Mouse (Mus musculus) liver (tissue): ENCODE data around the gene Nrn1l.

Experiments
- DNase-seq: peaks from one replicate; pipeline ENCODE4 v3.0.0-alpha.2; 2020; ENCODE audit warnings: mixed read lengths

Nrn1l gene

DNA sequence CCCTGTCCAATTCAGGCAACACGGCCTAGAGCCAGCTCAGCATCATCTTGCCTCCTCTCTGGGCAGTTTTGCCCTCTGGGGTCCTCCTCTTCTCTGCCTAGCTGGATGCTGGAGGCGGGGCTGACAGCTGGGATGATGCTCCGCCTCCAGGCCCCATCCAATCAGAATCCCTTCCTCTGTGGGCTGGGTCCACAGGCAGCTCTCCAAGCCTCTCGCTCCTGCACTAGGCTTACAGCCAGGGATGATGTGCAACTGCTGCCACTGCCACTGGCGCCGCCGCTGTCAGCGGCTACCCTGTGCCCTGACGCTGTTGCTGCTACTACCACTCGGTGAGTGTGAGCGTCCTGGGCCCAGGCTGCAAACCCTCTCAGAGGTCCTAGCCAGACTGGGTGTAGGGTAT, at the start of gene Nrn1l:
Nrn1l (plus strand) TSS at position 229 of the 400 bp plus-strand sequence.
- DNase-seq: peak; percentile 70

DNA sequence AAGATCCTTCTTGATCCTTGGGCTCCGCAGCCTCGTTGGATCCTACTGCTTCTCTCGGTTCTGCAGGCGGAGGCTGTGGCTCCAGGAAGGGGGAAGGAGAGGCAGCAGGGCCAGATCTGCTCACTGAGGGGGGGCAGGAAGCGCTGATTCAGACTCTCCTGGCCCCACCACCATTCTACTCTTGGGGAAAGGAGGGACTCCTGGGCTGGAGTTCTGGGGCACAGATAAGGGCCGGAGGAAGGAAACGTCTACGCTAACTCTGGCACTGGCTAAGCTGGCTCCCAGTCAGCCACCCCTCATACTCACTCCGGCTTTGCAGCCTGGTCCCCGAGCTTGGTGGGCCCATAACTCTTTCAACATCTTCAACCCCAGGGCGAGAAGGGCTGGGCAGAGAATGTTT, 46.7 kb upstream of the Nrn1l start:
- DNase-seq: no peak

DNA sequence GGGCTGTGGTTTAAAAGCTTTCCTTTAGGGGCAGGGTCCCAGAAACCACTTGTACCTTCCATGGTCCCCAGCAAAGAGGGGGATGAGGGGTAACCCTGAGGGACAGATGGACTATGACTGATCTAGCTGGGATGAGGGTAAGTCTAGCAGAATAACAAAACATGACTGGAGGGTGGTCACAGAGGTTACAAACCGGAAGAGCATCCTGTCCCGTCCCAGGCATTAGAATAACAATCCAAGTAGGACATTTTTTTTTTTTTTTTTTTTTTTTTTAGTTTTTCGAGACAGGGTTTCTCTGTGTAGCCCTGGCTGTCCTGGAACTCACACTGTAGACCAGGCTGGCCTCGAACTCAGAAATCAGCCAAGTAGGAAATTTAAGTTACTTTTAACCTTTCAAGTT, 43.4 kb upstream of the Nrn1l start:
- no peak for DNase-seq

DNA sequence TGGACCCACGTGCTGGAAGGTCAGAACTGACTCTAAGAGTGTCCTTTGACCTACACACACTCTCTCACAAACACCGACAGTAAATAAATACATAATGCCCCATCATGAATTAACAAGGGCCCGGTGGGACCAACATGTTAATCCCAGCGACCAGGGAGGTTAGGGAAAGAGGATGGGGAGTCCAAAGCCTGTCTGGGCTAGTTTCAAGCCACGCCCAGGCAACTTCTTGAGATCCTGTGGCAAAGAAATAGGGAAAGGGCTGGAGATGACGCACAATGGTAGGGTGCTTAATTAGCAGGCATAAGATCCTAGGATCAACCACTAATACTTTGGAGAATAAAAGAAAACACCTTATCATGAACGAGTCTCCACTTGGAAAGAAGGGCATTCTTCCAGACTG, 42.8 kb upstream of the Nrn1l start:
- DNase-seq: no peak

DNA sequence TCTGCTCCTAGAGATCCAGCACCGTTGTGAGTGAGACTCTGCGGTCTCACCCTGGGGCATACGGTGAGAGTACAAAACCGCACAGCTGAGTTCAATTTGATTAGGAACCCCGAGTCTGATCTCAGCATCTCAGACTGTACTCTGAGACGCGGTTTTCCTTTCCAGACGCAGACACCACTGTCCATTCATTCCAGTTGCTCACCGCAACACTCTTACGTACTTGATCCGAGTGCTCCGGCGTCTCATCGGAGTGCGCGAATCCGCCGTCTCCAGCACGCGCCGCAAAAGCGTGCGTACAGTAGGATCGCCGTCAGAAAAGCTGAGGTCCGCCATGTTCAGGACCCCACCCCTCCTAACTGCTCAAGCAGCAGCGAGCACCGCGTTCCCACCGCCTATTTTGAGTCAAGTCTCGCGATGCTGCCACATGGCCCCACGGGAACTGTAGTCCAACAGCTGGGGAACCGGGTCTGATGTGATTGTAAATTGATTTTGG, 41.7 kb upstream of the Nrn1l start:
- peak; percentile 92 for DNase-seq

DNA sequence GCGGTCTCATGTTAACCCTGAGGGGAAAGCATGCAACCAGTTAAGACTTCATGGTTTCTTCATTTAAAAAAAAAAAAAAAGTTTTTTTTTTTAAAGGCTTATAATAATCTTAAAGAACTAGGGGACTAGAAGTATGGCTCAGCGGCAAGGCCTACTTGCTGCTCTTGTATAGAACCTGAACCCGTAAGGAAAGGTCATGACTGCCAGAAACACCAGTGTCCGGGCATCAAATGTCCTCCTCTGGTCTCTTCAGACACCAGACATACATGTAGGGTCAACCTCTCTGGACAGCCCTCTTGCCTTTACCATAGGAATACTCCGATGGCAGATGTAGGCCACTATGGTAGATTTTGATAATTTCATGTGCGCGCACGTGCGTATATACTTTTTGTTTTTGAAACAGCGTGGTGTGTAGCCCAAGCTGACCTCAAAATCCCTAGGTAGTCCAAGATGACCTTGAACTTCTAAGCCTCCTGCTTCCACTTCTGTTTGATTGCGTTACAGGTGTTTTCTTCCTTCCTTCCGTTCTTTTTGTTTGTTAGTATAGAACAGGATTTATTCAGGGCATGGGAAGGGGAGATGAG, 41.1 kb upstream of the Nrn1l start:
- no peak for DNase-seq

DNA sequence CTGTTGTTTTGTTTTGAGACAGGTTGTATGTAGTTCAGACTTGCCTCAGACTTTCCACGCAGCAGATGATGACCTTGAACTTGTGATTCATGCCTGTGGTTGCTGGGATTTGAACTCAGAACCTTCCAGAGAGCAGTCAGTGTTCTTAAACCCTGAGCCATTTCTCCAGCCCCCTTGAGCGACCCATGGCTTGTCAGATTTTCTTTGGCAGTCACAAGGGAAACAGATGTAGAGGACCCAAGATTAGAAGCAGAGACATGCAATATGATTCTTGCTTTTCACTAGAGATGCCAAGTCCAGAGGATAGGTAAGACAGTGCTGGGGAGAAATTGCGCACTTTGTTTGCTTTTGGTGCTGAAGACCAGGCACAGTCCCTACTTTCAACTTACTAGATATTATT, 40.2 kb upstream of the Nrn1l start, which contains the start of gene Cenpt:
Cenpt (minus strand) TSS at position 101 of the 400 bp plus-strand sequence.
- DNase-seq: no peak

DNA sequence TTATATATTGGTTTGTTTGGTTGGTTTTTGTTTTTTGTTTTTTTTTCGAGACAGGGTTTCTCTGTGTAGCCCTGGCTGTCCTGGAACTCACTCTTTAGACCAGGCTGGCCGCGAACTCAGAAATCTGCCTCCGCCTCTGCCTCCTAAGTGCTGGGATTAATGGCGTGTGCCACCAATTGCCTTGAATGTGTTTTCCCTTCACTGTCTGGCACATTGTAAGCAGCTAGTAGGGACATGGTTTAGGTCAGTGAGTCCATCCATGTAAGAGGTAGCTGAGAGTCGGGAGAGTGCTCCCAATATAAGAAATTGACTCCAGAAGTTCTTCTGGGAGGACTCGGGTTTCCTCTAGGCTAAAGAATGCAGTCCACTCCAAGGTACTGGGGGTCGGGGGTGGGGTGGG, 39.1 kb upstream of the Nrn1l start:
- DNase-seq: no peak

DNA sequence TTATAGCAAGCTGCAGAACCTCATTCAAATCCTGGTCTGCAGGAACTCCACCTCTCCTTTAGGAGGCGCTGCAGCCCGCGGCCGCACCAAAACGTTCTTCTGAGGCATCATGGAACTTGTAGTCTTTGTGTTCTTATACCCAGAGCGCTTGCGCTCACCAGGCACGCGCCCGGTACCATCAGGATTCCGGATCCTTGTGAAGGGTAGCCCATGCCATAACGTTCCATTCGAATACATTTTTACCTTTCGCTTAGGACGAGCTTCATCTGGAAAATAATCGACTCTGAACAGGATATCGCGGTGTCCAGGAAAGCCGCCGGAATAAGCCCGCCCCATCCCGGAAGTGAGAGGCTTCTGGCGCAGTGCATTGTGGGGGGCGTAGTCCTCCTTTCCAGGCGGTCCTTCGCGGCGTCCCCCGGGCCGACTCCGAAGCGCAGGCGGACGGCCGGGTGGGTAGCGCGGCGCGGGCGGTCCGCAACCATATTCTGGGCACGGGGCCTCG, 38.6 kb upstream of the Nrn1l start, which contains the start of gene Thap11:
Thap11 (plus strand) TSS at position 418 of the 502 bp plus-strand sequence.
- peak; percentile 94 for DNase-seq

DNA sequence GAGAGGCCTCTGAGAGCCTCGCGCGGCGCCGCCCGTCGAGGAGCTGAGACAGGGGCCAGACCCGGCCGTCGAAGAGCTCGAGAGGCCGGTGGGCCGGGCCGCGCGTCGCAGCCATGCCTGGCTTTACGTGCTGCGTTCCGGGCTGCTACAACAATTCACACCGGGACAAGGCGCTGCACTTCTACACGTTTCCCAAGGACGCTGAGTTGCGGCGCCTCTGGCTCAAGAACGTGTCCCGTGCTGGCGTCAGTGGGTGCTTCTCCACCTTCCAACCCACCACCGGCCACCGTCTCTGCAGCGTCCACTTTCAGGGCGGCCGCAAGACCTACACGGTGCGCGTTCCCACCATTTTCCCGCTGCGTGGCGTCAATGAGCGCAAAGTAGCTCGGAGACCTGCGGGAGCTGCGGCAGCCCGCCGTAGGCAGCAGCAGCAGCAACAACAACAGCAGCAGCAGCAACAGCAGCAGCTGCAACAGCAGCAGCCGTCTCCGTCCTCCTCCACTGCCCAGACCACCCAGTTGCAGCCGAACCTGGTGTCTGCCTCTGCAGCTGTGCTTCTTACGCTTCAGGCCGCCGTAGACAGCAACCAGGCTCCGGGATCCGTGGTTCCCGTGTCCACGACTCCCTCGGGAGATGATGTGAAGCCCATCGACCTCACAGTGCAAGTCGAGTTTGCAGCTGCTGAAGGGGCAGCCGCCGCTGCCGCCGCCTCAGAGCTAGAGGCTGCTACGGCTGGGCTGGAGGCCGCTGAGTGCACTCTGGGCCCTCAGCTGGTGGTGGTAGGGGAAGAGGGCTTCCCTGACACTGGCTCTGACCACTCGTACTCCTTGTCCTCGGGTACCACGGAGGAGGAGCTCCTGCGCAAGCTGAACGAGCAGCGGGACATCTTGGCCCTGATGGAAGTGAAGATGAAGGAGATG, 37.9 kb upstream of the Nrn1l start:
- DNase-seq: peak; percentile 63

DNA sequence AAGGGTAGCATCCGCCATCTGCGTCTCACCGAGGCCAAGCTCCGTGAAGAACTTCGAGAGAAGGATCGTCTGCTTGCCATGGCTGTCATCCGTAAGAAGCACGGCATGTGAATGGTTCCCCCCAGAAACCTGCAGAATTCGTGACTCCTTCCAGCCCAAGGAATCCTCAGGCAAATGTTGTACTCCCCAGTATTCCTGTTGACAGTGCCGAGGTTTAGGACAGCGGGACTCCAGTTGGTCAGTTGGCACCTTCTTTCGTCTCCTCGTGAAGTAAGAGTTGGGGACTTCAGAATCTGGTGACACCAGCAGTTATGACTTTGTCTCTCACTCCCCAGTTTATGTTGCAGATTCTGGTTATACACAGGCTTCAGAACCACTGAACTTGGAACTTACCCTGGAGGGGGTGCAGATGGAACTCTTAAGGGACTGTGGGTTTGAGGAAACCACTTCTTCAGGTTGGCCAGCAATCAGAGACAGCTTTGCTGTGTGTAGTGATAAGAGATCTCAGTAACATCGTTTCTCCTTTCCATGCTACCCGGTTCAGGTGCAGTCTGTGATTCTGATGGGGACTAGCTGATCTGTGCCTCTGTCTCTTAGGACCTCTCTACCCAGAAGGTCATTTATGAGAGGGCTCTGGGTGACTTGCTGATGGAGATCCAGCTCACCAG, 37.1 kb upstream of the Nrn1l start:
- DNase-seq: no peak

DNA sequence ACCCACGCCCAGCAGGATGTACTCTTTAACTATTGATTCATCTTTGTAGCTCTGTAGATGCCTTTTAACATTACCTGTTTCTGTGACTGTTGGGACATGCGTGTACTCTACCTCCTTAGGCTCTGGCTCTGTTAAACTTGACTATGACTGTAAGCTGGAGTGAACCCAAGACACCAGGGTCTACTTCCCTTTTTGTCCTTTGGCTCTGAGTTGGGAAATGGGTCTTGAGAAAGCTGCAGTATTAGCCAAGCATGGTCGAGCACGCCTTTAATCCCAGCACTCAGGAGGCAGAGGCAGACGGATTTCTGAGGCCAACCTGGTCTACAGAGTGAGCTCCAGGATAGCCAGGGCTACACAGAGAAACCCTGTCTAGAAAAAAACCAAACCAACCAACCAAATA, 34.9 kb upstream of the Nrn1l start:
- no peak for DNase-seq

DNA sequence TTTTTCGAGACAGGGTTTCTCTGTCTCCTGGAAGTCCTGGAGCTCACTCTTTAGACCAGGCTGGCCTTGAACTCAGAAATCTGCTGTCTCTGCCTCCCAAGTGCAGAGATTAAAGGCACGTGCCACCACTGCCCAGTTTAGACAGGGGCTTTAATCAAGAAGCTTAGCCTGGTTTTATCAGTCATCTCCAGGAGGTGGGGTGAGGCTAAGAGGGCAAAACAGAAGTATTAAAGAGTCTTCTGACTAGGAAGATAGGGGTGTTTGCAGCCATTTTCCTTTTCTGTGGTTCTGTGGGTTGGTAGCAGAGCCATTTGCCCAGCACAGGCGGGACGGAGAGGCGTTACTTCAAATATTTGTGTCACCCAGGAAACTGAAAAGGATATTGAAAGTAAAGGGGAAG, 34.1 kb upstream of the Nrn1l start:
- DNase-seq: peak; percentile 77

DNA sequence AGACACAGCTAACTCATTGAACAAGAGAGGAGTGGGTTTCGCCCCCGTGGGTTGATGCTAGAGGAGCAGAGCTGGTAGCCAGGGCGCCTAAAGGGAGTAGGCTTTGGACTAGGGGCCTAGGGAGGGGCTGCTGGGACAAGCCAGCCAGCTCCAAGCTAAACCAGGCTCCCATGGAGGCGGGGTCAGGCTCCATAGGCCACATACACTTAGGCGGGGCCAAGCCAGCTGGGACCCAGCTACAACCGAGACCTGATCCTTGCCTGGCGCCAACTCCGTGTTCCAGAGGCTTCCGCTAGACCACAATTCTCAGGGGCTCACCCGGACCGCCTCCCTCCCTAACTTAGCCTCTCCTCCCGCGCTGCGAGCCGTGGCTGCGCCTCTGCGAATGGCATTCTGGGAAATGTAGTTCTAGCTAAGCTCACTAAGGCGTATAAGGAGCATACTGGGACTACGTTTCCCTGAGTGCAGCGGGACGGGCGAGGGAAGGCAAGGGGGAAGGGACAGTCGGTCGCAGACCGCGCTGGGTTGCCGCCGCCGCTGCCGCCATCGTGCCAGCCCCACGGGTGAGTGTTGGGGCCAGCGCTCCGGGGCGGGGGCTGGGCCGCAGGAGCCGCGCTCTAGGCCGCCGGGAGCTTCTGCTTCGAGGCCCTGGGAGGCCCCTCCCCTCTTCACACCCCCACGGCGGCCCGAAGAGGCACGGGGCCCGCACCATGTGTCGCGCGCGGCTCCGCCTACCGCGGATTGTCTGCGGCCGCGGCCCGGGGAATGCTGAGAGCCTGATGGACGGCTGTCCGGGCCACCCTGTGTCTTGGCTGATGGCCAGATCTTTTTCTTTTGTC, 33.0 kb upstream of the Nrn1l start, which contains the start of gene Nutf2:
Nutf2 (plus strand) TSS at position 438 of the 839 bp plus-strand sequence.
- peak; percentile 98 for DNase-seq

DNA sequence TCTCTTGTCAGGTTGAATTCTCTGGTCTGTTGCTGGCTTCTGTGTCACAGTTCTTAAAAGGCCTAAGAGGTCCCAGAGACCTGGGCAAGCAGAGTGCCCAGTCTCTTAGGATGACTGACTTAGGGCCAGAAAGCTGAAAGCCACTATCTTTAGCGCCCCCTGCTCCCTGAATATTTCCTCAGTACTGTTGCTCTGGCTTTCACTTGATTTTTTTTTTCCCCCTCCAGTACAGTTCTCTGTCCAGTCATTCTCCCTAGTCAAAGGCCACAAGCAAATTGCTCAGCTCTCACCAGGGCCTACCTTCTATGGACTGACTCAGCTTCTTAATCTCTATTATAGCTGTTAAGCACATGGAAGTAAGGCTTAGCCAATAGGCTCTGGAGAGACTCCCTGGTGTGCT, 31.4 kb upstream of the Nrn1l start:
- peak; percentile 40 for DNase-seq

DNA sequence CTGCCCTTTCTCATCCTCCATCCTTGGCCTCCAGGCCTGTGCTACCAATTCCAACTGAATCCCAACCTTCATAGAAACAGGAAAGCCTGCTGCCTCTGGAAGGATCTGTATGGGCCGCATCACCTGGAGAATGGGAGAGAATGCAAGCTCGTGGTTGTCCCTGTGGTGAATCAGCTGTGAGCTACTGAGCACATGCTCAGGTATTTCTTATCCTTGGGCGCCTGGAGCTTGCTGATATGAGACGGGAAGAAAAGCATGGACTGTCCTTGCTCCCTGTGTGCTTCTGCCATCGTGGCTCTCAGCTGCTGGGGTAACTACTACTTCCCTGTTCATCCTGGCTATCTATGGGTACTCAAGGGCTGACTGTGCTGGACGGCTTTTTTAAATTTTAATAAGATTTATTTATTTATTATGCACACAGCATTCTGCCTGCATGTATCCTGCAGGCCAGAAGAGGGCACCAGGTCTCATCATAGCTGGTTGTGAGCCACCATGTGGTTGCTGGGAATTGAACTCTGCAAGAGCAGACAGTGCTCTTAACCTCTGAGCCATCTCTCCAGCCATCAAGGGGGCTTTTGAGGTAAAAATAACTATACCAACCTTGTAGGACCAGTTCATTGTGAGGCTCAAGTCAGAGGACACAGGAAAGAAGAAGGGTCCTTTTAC, 26.9 kb upstream of the Nrn1l start:
- peak; percentile 36 for DNase-seq

DNA sequence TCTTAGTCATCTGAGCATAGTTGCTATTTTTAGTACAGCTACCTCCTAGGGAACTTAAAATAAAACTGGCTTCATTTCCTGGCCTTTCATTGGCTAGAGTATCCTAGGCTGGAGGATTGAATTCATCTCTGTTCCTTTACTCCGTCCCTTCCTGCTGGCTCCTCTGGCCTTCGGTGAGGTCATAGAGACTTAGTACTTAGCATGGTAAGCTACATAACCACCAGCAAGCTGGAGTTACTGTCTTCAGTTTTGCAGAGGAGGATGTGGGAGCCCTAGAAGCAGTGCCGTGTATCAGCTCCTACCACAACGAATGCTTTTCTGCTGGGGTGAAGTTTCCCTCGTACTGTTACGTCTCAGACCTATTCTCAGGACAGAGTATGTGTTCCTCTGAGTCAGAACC, 19.1 kb upstream of the Nrn1l start:
- no peak for DNase-seq

DNA sequence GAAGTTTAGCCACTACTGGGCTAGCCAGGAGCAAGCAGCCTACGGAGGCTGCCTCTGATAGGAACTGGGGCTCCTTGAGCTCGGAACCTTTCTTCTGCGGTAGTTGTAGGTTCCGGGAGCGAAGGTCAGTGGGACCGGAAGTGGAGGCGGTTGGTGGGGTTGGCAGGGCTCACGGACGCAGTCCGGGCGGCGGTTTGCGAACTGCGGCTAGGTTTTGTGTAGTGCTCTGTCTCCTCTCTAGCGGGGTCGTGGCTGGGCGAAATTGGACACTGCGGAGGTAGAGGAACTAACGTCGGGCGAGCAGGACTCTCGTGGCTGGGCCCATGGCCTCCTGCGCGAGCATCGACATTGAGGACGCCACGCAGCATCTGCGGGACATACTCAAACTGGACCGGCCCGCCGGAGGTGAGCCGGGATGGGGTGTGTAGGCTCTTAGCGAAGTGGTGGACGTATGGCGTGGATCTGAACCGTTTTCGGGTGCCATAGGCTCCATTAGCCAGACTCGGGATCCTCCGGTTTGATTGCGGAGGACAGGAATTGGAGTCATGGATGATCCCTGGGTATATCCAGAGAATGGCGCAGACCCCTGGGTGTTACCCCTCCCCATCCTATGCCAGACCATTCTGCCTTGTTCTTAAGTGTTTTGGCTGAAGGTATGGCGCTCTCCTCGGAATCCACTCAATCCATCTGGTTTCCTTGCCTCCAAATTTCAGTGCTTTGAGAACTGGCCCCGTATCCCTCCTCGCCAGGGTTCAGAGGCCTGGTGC, 12.4 kb upstream of the Nrn1l start, which contains the start of gene Edc4:
Edc4 (plus strand) TSS at position 128 of the 767 bp plus-strand sequence.
- DNase-seq: peak; percentile 86

DNA sequence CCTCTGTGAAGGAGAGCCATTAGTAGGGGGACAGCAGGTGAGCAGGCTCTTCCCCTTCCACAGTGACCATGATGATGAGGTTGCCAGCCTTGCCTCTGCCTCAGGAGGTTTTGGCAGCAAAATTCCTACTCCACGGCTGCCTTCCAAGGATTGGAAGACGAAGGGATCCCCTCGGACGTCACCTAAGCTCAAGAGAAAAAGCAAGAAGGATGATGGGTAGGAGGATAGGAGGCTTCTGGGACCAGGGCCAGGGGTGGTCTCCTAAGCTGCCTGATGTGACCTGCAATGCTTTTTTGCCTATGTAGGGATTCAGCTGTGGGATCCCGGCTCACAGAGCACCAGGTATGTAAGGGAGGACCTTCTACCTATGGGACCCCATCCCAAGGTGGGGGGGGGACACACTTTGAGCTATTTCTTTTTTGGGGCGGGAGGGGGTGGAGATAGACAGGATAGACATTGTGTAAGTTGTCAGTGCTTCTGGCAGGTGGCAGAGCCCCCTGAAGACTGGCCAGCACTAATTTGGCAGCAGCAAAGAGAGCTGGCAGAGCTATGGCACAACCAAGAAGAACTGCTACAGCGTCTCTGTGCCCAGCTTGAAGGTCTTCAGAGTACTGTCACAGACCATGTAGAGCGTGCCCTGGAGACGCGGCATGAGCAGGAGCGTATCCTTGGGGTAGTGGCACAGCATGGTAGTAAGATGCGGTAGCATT, 3.5 kb upstream of the Nrn1l start:
- no peak for DNase-seq

DNA sequence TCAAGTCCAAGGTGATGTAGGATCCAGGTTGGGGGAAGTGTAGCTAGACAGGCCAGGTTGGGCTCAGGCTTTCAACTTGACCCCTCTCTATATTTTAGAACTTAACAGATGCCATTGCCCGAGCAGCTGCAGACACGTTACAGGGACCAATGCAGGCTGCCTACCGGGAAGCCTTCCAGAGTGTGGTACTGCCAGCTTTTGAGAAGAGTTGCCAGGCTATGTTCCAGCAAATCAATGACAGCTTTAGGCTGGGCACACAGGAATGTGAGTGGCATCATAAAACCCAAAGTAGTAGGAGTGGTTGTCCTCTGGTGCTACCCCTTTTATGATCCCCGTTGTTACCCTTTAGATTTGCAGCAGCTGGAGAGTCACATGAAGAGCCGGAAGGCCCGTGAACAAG, 2.5 kb upstream of the Nrn1l start:
- no peak for DNase-seq
